Mouse (Mus musculus) E14TG2a.4 (cell line): ENCODE data around the gene Sipa1l1.

Experiments used
- H3K27me3 ChIP-seq: 2 replicates; pipeline ENCODE4 v1.6.1; 2014; ENCODE audit warnings: low read length, control low read depth; ENCODE audit not compliant: insufficient read depth
- H3K36me3 ChIP-seq: 2 replicates; pipeline ENCODE4 v1.6.1; 2014; ENCODE audit warnings: low read length, control low read depth; ENCODE audit not compliant: insufficient read depth
- H3K4me1 ChIP-seq: replicated peaks from 2 replicates; pipeline ENCODE4 v1.6.1; 2014; ENCODE audit warnings: low read depth, low read length, control low read depth
- H3K4me3 ChIP-seq: replicated peaks from 2 replicates; pipeline ENCODE4 v1.5.1; 2014; ENCODE audit warnings: mild to moderate bottlenecking, low read length
- H3K9me3 ChIP-seq: 2 replicates; pipeline ENCODE4 v1.6.1; 2014; ENCODE audit warnings: low read length, control low read depth
- CTCF ChIP-seq: conservative IDR thresholded peaks from 2 replicates; pipeline ENCODE4 v1.5.1; 2014; ENCODE audit warnings: low read length
- NANOG ChIP-seq: IDR thresholded peaks from 2 replicates; pipeline ENCODE4 v1.6.1; 2014; ENCODE audit warnings: borderline replicate concordance, low read length, mixed read lengths
- POU5F1 ChIP-seq: IDR thresholded peaks from 2 replicates; pipeline ENCODE4 v1.6.1; 2014; ENCODE audit warnings: low read length, borderline replicate concordance

Gene Sipa1l1

GRCm38 (mm10) chr12:82194919-82195318 is 25.8 kb downstream of the Sipa1l1 start:
- Histone ChIP-seq H3K4me3 (no peak overlapping the region), H3K27me3 (no peaks in the 10 kb centered on the region), H3K36me3 (no peaks in the 10 kb centered on the region), H3K4me1 (peaks cover 88% of the 10 kb centered on the region), H3K9me3 (no peaks in the 10 kb centered on the region)
- TF ChIP-seq NANOG: no peak
- no peak for TF ChIP-seq POU5F1
- TF ChIP-seq CTCF: no peak

- no peak overlapping the region for H3K4me3 ChIP-seq
- no peaks in the 10 kb centered on the region for H3K27me3 ChIP-seq
- H3K36me3 ChIP-seq: no peaks in the 10 kb centered on the region
- peaks cover 75% of the 10 kb centered on the region for H3K4me1 ChIP-seq
- no peaks in the 10 kb centered on the region for H3K9me3 ChIP-seq
- TF ChIP-seq NANOG (no peak), CTCF (no peak)
These were observed 27.1 kb downstream of the Sipa1l1 start for GRCm38 (mm10) chr12:82196213-82196612.

GRCm38 (mm10) chr12:82196615-82197146 is 27.6 kb downstream of the Sipa1l1 start:
- Histone ChIP-seq H3K9me3 (no peaks in the 10 kb centered on the region), H3K4me1 (peaks cover 71% of the 10 kb centered on the region), H3K27me3 (no peaks in the 10 kb centered on the region), H3K4me3 (0 out of 2 replicates have a peak overlapping the region, but pooled peaks have one; percentile 23), H3K36me3 (no peaks in the 10 kb centered on the region)
- TF ChIP-seq CTCF (no peak), NANOG (no peak), POU5F1 (no peak)

- Histone ChIP-seq H3K4me1 (peaks cover 66% of the 10 kb centered on the region), H3K36me3 (no peaks in the 10 kb centered on the region), H3K9me3 (no peaks in the 10 kb centered on the region), H3K4me3 (no peak overlapping the region), H3K27me3 (no peaks in the 10 kb centered on the region)
- TF ChIP-seq POU5F1 (no peak), CTCF (no peak), NANOG (no peak)
These were observed 28.1 kb downstream of the Sipa1l1 start for GRCm38 (mm10) chr12:82197207-82197606.

- H3K27me3 ChIP-seq: no peaks in the 10 kb centered on the region
- H3K9me3 ChIP-seq: no peaks in the 10 kb centered on the region
- H3K36me3 ChIP-seq: no peaks in the 10 kb centered on the region
- peaks cover 46% of the 10 kb centered on the region for H3K4me1 ChIP-seq
- no peak for TF ChIP-seq NANOG
- no peak for TF ChIP-seq POU5F1
- TF ChIP-seq CTCF: no peak
- no peak overlapping the region for H3K4me3 ChIP-seq
These were observed 30.2 kb downstream of the Sipa1l1 start for GRCm38 (mm10) chr12:82199286-82199685.

- no peaks in the 10 kb centered on the region for H3K36me3 ChIP-seq
- TF ChIP-seq POU5F1 (no peak), NANOG (no peak), CTCF (no peak)
- no peaks in the 10 kb centered on the region for H3K9me3 ChIP-seq
- no peak overlapping the region for H3K4me3 ChIP-seq
- H3K27me3 ChIP-seq: no peaks in the 10 kb centered on the region
- H3K4me1 ChIP-seq: peaks cover 8% of the 10 kb centered on the region
These were observed 35.0 kb downstream of the Sipa1l1 start for GRCm38 (mm10) chr12:82204106-82204505.

- Histone ChIP-seq H3K4me1 (peaks cover 3% of the 10 kb centered on the region; the same call in 1 of the 2 replicates), H3K27me3 (no peaks in the 10 kb centered on the region), H3K4me3 (no peak overlapping the region), H3K36me3 (no peaks in the 10 kb centered on the region), H3K9me3 (no peaks in the 10 kb centered on the region)
- TF ChIP-seq POU5F1 (no peak), NANOG (no peak), CTCF (no peak)
These were observed 37.9 kb downstream of the Sipa1l1 start for GRCm38 (mm10) chr12:82206857-82207647.

GRCm38 (mm10) chr12:82208046-82208445 is 38.9 kb downstream of the Sipa1l1 start:
- no peak overlapping the region for H3K4me3 ChIP-seq
- H3K27me3 ChIP-seq: no peaks in the 10 kb centered on the region
- H3K4me1 ChIP-seq: peaks cover 3% of the 10 kb centered on the region; the same call in 1 of the 2 replicates
- TF ChIP-seq POU5F1 (no peak), CTCF (no peak), NANOG (no peak)
- no peaks in the 10 kb centered on the region for H3K9me3 ChIP-seq
- H3K36me3 ChIP-seq: no peaks in the 10 kb centered on the region

- Histone ChIP-seq H3K4me1 (peaks cover 3% of the 10 kb centered on the region; the same call in 1 of the 2 replicates), H3K9me3 (no peaks in the 10 kb centered on the region), H3K27me3 (no peaks in the 10 kb centered on the region), H3K36me3 (no peaks in the 10 kb centered on the region), H3K4me3 (no peak overlapping the region)
- no peak for TF ChIP-seq POU5F1
- TF ChIP-seq NANOG: no peak
- no peak for TF ChIP-seq CTCF
These were observed 39.5 kb downstream of the Sipa1l1 start for GRCm38 (mm10) chr12:82208611-82209010.
